Mouse (Mus musculus) thymus, postnatal 36 days (tissue): ENCODE measurements around the gene Iqsec1.
A peak's percentile ranks its signal among the peaks of the same experiment; 100 is the strongest.

Experiments
- DNase-seq, 2 experiments: peaks; one replicate each; pipeline ENCODE4 v3.0.0; 2022; ENCODE audit warnings: mixed read lengths in 2 of 2

The Iqsec1 gene

DNA sequence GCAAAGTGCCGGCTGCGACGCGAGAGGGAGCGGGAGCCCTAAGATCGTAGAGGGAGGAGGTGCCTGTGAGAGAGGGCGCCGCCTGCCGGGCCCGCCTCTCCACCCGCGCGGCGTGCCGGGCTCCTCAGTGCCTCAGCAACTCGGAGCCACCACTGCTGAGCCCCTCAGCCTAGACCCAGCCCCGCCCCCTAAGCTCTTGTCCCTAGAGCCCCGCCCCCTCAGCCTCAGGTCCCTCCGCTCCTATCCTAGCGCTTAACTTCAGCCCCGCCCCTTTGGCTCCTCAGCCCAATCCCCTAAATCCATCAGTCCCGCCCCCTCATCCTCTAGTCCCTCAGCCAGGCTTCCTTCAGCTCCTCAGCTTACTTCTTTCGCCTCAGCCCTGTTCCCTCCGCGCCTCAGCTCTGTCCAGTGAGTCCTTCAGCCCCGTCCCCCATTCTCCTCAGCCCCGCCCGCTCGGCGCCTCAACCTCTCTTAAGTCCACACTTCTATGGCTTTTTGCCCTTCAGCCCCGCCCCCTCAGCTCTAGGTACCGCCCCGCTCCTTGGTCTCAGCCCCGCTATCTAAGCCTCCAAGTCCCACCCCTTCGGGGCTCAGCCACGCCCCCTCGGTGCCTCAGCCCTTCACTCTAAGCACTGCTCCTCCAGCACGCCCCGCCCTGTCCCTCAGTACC is at the start of gene Iqsec1:
Gene Iqsec1, minus strand, starts transcription at position 38 of the 670 bp plus-strand sequence.
- DNase-seq = peak; percentile 74 to 84

DNA sequence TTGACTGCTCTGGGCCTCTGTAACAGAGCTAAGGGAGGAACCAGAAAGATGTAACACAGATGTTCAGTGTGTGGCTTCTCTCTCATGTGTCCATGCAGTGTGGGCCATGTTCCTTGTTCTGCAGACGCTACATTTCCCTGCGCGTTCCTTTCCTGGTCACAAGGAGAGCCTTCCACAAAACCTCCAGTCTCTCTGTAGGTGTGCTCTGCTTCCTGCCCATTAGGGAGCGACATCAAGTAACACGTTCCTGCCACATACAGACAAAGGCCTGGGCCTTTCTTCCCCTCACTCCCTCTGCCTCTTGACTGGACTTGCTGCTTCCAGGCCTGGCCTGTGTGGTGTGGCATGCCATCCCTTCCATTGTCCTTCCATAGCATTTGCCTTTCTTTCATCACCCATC is 39.8 kb upstream of the Iqsec1 start:
- DNase-seq = no peak

DNA sequence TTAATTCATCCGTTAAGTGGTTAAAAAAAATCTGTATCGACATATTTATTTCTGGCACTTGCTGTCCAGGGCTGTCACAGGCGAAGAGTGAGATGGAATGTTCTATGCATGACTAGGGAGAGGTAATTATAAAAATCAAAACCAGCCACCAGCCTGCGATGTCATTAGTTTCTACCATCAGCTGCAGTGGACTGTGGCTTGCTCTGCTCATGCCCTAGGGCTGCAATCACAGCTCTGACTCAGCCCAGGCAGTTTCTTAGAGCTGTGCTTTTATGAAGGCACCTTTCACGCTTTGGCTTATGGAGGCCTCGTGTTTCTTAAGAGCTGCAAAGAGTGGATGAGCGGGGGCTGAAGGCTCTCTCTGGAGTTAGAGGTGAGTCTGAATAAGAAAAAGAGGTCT is 32.3 kb upstream of the Iqsec1 start:
- DNase-seq = no peak

DNA sequence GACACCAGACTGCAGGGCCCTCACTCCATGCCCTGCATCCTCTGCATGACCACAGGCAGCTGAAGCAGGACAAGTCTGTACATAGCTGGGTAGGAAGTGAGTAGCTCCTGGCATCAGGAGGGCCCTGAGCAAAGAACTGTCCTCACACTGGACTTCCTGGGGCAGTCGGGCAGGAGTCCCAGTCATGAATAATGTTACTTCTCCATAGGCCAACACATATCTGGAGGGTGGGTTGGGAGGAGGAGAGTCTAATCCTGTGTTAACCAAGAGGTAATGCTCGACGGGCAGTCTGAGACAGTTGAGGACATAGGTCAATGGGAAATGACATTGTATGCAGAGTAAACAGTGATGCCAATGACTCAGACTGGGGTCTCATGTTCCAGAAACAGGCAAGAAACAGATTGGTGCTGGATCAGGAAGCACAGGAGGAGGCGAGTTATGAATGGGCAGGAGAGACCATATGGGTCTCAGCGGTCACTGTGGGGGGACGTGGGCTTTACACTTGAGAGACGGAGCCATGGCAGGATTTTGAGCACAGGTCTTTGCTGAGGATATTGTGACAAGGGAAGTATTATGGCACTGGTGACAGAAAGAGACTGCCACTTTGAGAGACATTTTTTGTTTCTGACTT is 28.2 kb upstream of the Iqsec1 start:
- DNase-seq = no peak

DNA sequence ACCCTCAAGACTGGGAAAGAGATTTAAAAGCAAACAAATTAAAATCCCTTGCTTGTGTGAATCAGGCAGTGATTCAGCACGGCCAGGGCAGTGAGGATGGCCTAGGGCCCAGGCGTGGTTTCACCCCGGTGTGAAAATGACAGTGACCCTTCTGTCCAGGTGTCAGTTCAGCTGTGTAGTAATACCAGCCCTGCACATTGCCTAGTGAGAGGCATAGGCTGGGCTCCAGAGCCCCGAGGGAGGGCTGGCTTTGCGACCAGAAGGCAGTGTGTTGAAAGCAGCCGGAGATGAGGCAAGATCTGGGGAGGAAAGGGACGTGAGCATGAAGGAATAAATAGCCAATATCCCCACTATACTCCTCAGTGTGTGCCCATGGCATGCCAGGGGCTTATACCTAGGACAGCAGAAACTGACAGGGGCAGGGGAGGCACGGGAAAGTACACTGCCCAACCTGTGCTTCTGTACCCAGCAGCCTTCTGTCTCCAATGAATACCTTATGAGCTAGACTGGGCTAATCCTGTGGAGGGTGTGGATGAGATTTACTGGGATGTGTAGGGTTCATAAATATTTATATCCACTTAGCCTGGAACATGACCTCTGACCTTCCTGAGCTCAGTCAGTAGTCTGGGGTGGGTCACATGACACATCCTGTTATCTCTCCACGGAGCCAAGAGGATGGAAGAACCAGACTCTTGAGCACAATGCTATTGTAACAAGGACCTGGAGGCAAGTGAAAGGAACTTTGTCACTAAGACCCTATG is 25.9 kb upstream of the Iqsec1 start:
- DNase-seq = no peak

DNA sequence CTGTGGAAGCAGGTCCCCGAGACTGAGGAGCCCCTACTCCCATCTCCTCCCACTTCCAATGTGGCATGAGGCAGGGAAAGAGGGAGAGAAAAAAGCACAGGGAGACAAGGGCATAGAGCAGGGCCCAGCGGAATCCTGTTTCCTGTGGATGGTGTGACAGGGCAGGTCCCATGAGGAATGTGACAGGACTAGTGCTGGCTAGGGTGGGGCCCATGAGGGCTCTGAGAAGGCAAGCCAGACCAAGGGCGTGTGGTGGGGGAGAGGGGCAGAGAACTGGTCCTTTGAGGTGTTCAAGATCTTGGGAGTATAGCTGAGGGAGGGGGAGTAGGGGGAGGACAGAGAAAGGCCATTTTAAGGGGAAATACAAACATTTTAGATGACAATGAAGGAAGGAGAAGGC is 24.0 kb upstream of the Iqsec1 start:
- DNase-seq = no peak

DNA sequence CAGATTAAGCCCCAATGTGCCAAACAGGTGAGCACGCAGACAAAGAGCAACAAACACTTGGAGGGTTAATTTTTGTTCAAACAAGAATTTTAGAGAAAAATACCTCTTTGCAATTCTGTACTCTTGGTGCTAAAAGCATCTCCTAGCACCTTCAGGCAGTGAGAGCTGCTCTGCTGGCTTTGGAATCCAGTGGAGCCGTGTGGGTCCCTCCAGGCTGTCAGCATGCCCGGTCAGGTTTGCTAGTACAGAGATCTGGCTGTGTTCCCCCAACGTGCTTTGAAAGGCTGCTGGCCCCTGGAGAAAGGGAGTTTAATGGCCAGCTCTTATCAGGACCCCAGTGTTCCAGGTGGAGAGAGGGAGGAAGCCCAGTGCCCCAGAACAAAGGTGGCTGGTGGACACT is 23.1 kb upstream of the Iqsec1 start:
- no peak for DNase-seq

DNA sequence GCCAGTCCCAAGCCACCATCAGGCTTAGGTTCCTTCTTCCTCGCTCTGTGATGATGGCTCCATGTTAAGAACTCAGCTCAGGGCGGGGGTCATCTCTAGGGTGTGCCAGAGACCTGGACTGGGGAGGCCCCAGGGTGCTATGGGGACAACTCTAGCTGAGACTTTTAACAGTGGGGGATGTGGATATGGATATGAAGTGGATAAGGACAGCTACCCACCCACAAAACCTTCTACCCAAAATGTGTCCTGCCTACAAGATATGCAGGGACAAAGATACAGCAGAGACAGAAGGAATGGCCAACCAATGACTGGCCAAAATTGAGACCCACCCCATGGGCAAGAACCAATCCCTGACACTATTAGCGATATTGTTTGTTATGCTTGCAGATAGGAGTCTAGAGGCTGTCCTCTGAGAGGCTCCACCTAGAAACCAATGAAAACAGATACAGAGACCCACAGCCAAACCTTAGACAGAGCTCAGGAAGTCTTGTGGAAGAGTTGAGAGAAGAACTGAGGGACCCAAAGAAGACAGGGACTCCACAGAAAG is 19.9 kb upstream of the Iqsec1 start:
- DNase-seq = no peak

DNA sequence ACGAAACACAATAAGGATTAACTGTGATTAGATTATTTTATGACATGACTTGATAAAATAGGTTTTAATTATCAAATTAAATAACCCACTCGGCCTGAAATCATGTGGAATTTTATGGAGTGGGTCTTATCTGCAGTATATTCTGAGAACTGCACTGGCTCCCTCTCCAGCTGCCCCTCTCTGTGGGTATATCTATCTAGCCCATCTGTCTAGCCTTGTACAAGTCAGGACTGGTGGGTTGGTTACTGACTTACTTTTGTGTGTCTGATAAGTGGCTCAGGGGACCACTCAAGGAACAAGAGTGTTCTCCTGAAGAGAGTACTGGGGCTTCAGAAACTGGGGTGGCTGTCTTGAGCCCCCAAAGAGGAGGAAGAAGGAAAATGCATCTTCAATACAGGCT is 18.7 kb upstream of the Iqsec1 start:
- DNase-seq = no peak

DNA sequence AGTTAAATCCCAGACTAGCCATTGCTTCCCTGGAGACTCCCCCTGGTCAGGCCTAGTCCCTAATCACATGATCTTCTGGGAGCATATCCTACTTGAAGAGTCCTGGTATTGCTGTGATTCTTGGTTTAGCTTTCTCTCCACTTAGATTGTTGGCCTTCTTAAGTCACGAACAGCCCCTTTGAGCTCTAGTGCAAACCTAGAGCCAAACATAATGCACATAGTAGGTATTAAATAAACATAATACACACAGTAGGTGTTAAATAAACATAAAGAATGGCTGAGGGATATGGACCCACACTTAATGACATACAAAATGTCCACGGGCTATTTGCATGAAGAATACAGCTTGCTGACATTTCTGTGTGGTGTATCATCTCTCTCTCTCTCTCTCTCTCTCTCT is 15.7 kb upstream of the Iqsec1 start:
- DNase-seq = no peak

DNA sequence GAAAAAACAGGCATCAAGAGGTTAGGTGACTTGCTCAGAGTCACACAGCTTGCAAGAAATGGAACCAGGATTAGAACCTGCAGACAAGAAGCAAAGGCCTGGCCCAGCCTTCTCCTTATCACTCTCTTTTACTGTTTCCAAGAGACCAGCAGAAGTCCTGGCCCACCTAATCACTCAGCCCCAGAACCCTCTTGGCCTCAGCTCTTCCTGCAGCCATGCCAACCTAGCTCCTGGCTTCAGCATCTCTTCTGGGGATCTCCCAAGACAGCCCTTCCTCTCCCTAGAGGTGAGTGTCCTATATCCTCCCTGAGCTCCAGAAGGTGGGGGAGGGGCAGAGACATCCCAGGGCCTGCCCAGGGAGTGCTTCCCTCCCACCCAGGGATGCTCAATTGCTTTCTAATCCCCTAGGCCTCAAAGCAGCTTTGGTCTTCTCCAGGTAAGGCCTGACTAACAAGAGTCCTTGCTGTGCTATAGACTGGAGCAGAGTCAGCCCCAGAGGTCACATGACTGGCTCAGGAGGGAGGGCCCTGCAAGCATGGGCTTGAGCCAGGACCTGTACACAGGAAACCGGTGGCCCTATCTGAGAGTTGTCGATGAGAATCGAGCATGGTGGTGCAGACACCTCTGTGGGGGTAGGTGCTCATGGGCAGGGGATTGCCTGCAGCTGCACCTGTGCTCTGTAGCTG is 15.0 kb upstream of the Iqsec1 start:
- DNase-seq = no peak

DNA sequence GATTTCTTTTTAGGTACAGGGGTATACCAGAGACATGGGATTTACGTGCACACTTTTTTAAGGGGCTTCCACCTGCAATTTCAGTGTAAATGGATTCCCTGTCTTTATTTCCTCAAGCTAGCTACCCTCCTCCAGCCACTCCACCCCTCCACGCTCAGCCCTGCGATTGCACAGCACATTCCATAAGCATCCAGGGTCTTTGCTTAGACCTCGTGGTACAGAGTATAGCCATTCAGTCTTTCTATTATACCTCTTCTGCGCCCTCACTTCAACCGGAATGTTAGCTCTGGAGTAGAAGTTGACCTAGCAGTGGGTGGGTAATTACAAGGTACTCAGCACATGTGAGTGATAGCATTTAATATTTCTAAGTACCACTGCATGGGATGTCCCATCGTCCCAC is 13.1 kb upstream of the Iqsec1 start:
- DNase-seq = no peak

DNA sequence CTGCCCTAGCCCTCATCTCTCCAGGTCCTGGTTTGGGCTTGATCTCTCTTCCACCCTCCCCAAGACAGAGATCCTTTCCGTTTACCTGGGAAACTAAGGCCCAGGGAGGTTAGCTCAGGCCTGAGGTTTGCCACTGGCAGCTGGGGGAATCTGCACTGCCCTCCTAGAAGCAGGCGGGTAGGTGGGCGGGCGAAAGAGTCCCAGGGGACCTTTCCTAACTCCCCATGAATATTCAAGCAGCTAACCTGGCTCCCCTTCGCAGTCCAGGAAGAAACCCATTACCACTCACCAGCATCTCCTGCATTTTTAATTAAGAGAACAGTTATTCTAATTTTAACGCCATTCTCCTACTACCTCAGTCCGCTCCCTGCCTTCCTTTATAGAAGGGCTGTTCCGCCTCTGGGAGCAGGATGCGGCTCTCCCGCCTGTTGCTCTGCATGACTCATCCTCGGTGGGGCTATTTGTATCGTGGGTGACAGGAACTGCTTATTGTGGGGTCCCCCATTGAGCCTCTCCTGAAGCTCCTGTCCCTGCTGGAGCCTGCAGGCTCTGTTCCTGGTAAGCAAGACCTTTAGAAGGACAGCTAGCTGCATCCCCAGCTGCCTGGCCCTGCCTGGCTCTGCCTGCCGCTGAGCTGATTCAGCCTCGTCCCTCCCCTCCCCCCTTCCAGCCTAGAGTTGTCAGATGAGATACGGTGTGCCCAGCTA is 12.5 kb upstream of the Iqsec1 start:
- no peak for DNase-seq

DNA sequence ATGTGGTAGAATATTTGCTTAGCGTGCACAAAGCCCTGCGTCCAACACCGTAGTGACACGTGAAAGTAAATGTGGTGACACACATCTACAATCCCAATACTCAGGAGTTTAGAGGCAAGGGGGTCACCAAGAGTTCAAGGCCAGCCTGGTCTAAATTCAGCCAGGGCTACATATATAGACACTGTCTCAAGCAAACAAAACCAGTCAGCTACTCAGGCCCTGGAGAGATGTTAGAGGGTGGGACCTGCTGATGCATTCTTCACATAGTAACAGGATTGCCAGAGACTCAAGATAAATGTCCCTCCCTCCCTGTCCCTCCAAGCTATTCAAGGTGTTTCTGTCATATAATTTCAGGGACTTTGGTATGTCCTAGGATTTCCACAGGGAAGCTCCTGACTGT is 10.7 kb upstream of the Iqsec1 start:
- DNase-seq = no peak

DNA sequence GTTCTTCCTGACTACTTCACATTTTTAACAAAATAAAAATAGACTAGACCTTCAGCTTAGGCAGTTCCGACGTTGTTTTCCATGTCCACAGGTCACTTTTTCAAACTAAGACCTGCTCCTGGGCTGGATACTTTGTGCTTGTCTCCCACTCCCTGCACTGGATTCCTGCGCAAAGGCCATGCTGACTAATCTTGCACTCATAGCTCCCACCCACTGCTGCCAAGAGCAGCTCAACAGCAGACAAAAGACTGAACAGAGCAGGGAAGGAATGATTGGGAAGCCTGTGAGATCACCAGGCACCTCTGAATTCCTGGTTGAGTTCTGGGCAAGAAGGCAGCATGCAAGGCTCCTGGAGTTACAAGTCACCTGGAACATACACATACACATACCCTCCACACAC is 8.5 kb upstream of the Iqsec1 start:
- DNase-seq = no peak

DNA sequence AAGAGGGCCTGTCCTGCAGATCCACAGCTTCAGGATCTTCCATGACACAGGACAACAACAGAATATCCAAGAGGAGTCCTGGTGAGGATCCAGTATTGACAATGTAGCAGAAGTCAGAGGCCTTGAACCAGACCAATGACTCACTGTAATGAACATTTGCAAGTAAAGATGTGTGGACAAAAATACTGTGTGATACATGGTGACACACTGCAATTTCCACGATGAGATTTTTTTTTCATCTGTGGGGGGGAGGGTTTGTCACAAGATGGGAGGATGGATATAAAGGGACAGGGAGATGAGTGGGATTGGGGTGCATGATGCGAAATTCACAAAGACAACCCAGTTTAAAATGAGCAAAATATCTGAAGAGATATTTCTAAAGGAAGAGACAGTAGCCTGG is 7.7 kb upstream of the Iqsec1 start:
- DNase-seq = no peak

DNA sequence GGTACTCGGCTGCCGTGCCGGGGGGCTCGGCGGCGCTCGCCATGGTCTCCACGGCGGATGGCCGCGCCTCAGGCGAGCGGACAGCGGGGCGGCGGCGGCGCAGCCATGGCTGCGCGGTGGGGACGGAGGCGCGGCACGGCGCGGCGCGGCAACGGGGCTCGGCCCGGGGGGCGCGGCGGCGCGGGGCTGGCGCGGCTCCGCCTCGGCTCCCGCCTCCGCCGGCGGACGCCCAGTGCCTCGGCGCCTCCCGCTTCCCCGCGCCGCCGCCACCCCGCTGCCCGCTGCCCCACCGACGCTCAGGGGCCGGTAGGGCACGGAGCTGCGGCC is 223 bp downstream of the Iqsec1 start:
- no peak for DNase-seq

DNA sequence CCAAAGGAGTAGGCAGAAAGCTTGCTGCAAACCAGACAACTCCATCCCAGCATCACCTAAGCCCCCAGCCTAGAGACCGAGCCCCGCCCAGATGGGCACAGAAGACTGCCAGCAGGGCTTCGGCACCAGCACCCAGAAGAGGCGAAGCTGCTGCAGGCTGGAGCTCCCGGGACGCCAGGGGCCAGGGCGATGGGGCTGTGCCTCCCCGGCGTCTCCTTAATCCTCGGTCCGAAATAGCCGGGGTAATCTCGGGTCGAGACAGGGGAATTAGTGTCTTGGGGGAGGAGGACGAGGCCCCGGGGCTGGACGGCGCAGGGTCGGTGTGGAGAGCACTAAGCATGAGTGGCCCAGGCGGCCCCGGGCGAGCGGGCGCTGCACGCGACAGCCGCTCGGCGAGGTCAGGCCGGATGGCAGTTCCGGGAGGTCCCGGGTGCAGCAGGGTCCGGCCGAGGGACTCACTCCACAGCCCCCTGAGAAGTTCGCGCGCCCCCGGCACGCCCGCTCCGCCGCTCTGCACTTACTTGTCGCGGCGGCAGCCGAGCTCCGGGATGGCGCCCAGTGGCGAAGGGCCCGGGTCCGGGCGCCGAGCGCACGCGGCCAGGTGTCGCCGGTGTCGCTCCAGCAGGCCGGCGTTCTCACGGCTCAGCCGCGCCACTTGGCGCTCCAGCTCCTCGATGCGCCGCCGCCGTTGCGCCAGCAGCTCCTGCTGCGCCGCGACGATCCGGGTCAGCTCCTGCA is 755 bp downstream of the Iqsec1 start:
- peak; percentile 14 to 25 for DNase-seq

DNA sequence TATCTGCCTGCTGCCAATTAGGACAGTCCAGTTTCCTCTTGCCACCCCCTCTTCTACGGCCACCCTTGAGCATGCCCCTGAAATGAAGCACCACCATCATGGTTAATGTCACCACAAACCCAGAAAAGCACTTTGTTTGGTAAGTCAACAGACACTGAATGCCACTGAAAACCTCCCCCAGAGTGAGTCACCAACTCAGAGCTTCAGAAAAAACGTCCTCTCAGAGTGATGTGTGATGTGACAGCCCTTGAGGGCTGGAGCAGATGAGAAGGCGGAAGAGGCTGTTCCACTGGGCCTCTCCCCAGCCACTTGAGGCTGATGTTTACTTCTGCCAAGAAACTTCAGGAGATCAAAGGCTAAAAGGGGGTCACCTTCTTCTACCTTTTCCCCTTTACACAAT is 4.4 kb downstream of the Iqsec1 start:
- DNase-seq = no peak

DNA sequence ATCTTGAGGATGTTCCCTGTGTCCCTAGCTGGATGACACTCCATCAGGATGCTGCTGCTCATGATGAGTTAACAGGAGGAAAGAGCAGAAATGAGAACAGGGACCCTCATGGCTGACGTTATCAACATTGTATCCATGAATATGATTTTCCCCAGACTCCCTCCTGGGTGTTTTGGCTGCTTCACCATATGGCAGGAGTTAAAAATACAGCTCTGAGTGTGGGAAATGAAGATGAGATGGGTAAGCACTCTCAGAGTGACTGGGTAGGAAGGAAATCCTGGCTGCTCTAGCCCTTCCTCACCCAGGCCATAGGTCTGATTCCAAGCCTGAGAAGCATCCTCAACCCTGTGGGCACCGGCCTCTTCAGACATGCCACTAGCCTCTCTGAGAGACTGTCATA is 14.2 kb downstream of the Iqsec1 start:
- no peak for DNase-seq

DNA sequence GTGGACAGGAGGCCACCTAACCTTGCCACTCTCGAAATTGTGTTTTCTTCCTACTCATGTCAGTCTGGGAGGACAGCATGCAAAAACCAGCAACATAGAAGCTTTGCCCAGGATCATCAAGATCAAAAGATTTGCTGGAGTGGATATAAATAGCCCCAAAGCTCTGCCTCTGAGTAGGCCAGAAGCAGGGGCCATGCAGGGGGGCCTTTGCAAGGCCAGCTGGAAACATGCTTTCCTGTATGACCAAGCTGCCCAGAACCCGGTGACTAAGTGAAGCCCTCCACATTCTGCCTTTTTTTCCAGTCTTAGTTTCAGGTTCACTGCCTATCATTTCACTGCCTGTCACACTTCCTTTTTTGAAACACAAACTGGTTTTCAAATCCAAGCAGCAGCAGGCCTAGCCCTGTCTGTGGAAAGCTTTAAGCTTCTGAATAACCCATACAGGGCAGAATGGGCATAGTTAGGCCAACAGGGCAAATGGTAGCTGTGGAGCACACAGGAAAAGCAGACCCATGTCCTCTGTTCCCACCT is 19.1 kb downstream of the Iqsec1 start:
- no peak for DNase-seq

DNA sequence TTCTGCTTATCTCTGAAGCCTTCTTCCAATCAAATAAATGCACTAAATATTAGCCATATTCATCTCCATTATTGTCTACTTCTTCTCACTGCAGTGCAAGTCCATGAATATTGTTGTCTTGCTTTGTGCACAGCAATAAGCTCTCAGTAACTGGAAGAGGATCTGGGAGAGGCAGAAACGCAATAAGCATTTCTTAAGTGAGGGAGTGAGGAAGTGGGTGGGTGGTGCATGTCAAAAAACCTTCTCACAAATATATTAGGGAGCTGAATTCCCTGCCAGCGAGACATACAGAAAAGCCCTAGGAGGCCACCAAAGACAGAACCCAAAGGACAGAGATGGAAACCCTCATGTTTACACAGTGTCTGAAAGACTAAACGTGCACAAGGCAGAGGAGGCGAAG is 35.1 kb downstream of the Iqsec1 start:
- no peak for DNase-seq
